Mouse (Mus musculus): Measurements from ENCODE around the gene Arhgef26.

Gene Arhgef26

DNA sequence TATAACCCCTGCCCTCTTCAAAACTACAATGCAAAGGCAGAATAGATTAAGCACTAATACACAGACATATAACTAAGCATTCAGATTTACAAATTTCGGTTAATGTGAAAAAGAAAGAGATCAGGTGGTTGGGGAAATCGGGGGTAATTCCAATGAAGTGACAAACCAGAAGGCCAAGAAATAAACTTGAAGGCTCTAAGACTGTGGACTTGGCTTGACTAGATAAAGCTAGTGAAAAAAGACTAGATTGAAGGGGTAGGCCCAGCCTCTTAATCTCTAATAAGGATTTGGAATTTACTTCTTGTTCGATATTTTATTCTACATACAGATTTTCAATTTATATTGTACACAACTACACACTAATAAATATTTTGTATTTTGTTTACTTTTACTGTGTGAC lies at the start of gene Arhgef26:
Gene Arhgef26 (plus strand): TSS at position 301 of the 400 bp plus-strand sequence.
- no peak for DNase-seq (ENCODE audit: low read depth in 2 of 2, low spot score in 2 of 2)

DNA sequence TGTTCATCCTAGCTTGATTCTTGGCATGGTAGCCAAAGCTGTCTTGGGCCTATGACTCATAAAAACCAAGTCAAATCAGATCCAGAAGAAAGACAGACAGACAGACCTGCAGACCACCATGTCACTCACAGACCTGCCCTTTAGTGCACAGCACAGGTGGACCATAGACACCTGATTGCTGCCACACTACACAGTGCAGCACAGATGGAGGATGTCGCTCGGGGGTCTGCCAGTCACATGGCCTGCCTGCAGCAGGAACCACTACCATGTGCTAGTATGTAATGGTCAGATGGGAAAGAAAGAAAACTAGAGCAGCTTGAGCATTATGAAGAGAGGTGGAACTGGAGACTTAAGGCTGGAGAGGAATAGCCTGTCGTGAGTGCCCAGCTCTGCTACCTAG lies 27.7 kb upstream of the Arhgef26 start:
- DNase-seq (ENCODE audit: low read depth in 2 of 2, low spot score in 2 of 2): no peak

DNA sequence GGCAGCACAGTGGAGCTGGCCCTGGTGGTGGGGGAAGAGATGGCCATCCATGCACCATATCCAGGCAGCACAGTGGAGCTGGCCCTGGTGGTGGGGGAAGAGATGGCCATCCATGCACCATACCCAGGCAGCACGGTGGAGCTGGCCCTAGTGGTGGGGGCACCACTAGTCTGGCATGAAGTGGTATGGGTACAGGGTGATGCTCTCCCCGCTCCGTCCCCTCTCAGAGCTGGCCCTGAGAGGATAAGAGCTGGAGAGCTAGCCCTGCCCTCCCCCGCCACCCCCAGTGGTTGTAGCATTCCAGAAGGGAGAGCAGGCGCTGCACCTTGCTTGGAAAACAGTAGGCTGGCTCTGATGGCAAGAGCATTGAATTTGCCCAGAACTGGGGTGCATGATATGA lies 26.9 kb upstream of the Arhgef26 start:
- DNase-seq (ENCODE audit: low read depth in 2 of 2, low spot score in 2 of 2): no peak

DNA sequence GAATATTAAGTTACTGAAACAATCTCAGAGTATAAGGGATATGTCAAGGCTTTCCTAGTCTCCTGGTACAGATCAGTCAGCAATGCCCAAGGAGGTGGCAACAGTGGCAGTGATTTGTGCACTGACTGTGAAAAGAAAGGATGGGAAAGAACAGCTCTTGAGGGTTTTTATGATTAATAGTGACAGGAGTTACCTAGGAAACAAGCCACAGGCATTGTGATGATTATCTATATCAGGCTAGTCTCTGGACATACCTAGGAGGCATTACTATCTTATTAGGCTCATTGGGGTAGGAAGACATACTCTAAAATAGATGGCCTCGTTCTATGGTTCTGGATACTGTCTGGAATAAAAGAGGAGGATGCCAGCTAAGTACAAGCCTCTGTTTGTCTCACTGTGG lies 13.4 kb upstream of the Arhgef26 start:
- DNase-seq (ENCODE audit: low read depth in 2 of 2, low spot score in 2 of 2): no peak

DNA sequence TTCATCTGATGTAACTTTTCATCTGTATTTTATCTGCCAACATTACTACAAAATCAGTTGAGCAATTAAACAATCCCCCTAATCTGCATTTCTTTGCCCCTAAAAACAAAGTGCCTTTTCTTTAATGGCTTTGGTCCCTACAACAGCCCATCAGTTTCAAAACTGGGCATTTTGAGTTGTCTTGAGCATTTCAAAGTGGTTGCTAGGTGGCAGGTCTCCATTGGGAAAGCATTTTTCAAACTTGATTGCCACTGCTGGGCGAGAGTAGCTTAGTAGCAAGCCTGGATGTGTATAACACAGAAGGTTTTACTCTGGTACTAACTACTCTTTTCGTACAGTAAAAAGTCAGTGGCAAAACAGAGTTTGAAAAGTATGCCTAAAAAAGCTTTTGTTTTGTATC lies 10.2 kb upstream of the Arhgef26 start:
- no peak for DNase-seq (ENCODE audit: low read depth in 2 of 2, low spot score in 2 of 2)

DNA sequence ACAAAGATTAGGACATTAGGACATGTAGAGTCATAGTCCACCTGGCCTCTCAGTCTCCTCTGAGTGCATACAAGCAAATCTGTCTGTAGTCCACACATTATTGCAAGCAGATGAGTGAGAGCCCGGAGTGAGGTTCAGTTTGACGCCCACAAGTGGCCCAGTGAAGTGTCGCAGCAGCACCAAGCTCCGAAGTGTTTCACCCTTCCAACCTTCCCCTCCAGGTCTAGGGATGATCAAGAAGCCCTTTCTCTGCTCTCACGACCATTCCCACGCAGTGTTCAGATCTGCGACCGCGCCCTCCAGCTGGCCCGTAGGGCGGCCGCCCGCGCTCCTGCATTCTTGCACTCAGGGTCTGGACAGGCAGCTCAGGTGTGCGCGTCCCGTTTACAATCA lies 313 bp downstream of the Arhgef26 start:
- no peak for DNase-seq (ENCODE audit: low read depth in 2 of 2, low spot score in 2 of 2)

DNA sequence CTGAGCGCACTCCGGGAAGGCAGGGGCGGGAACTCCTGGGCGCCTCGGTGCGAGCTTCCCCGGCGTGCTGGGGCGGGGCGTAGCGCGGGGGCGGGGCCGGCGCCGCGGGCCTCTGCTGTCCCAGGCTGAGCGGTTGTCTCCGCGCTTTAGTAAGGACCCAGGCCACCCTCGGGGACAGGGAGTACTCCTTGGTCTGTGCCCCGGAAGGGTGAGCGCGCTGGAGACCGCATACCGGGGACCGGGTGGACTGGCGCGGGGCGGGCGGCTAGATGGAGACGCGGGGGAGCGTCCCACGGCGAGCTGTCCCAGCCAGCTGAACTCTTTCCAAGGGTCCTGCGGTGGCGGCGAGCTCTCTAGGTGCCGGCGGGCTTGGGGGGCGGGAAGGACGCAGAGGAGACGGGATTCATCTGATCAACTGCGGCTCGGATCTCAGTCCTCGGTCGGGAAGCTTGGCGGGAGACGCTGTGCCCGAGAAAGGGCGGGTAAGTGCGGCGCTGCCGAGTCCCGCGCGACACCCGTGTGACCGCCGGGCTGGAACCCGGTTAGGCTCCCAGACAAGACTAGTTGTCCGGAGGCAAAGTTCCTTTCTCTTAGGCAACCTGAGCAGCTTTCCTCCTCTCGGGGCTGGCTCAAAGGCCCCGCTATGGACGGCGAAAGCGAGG lies 841 bp downstream of the Arhgef26 start:
- no peak for DNase-seq (ENCODE audit: low read depth in 2 of 2, low spot score in 2 of 2)

- no peak for DNase-seq (ENCODE audit: low read depth in 2 of 2, low spot score in 2 of 2)
Measured at GRCm38 (mm10) chr3:62339516-62340051, 1.4 kb downstream of the Arhgef26 start.

DNA sequence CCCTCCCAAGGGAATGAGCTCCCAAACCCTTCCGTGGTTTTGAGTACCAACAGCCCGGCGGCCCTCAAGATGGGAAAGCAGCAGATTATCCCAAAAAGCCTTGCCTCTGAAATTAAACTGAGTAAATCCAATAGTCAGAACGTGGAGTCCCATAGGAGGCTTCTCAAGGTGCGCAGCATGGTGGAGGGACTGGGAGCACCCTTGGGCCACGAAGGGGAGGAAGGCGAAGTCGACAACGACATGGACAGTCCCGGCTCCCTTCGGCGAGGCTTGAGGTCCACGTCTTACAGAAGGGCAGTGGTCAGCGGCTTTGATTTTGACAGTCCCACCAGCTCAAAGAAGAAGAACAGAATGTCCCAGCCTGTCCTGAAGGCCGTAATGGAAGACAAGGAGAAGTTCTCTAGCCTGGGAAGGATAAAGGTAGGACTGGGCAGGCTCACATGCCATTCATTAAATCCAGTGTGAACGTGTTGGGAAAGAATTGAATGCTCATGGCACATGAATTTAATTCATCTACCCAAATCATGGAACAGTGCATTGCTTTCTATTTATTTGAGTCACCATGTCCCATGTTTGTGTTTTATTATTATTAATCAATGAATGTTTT lies 2.1 kb downstream of the Arhgef26 start:
- DNase-seq (ENCODE audit: low read depth in 2 of 2, low spot score in 2 of 2): no peak

GRCm38 (mm10) chr3:62340861-62341260 lies 2.7 kb downstream of the Arhgef26 start:
- no peak for DNase-seq (ENCODE audit: low read depth in 2 of 2, low spot score in 2 of 2)

- DNase-seq (ENCODE audit: low read depth in 2 of 2, low spot score in 2 of 2): no peak
Measured at GRCm38 (mm10) chr3:62341496-62342205, 3.5 kb downstream of the Arhgef26 start.

DNA sequence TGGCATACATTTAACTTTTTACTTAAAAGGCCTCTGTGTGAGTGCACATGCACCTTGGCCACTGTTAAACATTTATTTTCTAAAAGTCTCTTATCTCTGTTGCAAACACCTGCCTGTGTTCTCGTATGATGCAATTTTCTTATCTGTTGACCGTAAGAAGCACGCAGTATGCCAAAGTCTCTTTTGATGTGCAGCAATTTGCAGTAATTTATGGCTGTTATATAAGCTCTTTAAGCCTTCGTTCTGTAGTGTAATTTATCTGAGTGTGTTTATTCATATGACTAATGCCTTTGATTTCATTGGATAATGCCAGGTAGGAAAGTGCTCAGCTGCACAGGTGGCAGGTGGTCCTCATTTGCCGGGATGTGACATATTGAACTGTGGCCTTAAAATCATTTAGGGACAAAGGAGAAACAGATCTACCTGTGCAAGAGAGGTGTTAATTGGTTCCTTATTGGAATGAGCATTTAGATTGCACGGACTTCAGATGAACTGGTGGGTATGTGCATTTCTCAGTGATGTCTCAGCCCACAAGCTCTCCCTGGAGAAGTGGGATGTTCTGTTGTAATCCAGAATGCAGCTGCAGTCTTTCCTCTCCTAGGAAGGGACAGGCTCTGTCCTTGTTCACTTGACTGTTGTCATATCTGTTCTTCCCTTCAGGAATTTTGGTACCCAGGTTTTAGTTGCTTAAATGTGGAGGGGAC lies 10.5 kb downstream of the Arhgef26 start:
- DNase-seq (ENCODE audit: low read depth in 2 of 2, low spot score in 2 of 2): no peak

DNA sequence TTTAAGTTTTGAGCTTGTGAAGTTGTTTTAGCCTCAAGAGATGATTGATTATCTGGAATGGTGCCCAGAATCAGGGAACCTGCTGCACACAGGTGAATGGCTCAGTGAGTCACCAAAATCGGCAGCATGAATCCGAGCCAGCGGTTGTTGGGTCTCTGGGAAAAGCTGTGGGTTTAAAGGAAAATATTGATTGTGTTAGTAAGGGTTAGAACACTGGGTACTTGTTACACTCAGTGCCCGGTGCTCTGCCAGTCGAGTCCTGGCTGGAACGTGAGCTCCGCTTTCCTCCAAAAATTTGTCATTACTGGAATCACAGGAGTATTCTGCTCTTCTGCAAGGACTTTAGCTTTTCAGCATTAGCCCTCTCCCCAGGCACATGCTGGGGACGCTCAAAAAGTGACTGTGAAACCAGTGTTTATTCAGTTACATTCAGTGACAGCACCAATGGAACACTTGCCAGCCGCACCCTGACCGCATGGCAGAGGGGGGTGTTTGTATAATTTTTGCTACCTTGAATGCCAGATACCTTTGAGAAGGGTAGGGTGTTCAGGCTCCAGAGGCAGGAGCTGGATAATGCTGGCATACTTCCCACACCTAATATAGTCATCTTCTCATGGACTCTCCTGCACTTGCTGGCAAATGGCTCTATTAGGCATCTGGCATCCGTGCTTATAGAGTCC lies 11.2 kb downstream of the Arhgef26 start:
- no peak for DNase-seq (ENCODE audit: low read depth in 2 of 2, low spot score in 2 of 2)

DNA sequence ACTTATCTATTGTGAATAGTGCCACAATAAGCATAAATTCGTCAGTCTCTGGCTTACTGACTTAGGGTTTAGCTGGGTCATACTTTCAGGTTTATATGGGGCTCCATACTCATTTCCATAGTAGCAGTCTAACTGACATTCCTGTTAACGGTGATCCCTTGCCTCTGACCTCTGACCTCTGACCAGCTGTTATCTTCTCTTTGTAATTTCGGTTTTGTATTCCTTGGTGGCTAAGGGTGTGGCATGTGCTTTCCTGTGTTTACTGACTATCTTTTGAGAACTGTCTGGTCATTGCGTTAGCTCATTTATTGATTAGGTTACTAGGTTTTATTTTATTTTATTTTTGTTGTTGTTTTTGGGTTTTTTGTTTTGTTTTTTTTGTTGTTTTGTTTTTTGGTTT lies 13.9 kb downstream of the Arhgef26 start:
- no peak for DNase-seq (ENCODE audit: low read depth in 2 of 2, low spot score in 2 of 2)

- DNase-seq (ENCODE audit: low read depth in 2 of 2, low spot score in 2 of 2): no peak
Measured at GRCm38 (mm10) chr3:62352876-62353275, 14.7 kb downstream of the Arhgef26 start.

- DNase-seq (ENCODE audit: low read depth in 2 of 2, low spot score in 2 of 2): no peak
Measured at GRCm38 (mm10) chr3:62367882-62368281, 29.7 kb downstream of the Arhgef26 start.

GRCm38 (mm10) chr3:62372841-62373240 lies 34.7 kb downstream of the Arhgef26 start:
- DNase-seq (ENCODE audit: low read depth in 2 of 2, low spot score in 2 of 2): no peak

DNA sequence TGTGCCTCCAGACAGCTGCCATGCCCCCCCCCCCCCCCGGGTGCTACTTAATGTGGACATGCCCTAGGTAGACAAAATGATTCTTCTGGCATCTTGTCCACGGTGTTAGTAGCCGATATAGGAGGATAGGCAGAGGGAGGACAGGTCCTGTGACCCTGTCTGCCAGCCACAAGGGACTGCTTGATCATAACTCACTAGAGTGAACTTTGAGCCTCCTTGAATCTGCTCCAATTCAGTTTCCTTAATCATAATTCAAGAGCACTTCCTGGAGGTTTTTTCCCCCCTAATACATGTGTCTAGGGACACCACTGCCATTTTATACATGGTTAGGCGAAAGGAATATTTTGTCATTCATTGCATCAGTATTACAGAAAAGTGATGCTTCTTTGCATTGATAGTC lies 36.2 kb downstream of the Arhgef26 start:
- no peak for DNase-seq (ENCODE audit: low read depth in 2 of 2, low spot score in 2 of 2)

DNA sequence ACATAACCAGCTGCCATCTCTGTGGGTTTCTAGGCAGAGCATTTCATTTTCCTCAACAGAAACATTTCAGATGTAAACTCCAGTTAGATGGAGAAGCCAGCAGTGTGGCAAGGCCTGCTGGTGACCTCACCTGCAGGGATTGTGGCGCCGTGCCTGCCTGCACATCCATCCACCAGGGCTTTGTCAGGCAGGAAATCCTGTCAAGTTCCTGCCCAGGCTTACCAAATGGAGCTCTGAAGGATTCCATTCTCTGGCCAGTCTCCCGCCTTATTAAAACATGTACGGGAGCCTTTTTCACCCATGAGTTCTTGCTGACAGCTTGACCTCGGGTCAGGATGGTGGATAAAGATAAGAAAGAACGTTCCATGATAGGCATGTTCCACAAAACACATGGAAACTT lies 36.7 kb downstream of the Arhgef26 start:
- no peak for DNase-seq (ENCODE audit: low read depth in 2 of 2, low spot score in 2 of 2)

GRCm38 (mm10) chr3:62376719-62377118 lies 38.6 kb downstream of the Arhgef26 start:
- no peak for DNase-seq (ENCODE audit: low read depth in 2 of 2, low spot score in 2 of 2)

DNA sequence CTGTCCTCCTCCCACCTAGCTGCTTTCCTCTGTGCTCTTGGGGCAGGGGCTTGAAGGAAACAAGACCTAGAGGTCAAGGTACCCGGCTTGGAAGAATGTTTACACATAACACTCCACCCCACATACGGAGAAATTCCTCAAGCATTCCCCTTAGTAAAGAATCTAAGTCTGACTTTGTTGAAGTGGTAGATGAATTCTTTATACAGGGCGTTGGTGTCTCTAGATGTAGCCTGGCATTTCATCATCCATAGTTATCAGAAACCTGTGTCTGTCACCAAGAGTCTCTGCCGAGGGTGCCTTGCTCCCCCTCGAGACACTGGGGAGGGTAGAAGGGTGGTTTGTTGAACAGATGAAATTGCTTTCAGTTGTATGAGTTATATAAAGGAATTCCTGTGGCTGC lies 41.8 kb downstream of the Arhgef26 start:
- DNase-seq (ENCODE audit: low read depth in 2 of 2, low spot score in 2 of 2): no peak
